Mouse (Mus musculus) embryonic fibroblast, embryonic 13.5 days (primary cell): ENCODE measurements around the gene Zfand5. TPM values are rescaled to one million over a fixed set of nuclear protein-coding genes. Genes with fewer than 3 reads are reported as not detected.
"Not testable (repeated sequence)": the region's sequence is repeated elsewhere in the genome, so short reads cannot be mapped to it uniquely, and the experiment has no call there.

ENCODE experiments used
- H3K27ac ChIP-seq: 2 replicates; pipeline ENCODE4 v1.5.1; 2012; ENCODE audit warnings: low read length, control low read depth, inconsistent platforms; ENCODE audit not compliant: insufficient read depth
- H3K4me1 ChIP-seq: 2 replicates; pipeline ENCODE4 v1.6.1; 2011; ENCODE audit warnings: low read length; ENCODE audit not compliant: control insufficient read depth, insufficient read depth
- H3K4me3 ChIP-seq: 2 replicates; pipeline ENCODE4 v1.5.1; 2011; ENCODE audit warnings: mild to moderate bottlenecking, control low read depth, low read length; ENCODE audit not compliant: insufficient read depth
- CTCF ChIP-seq: IDR thresholded peaks from 2 replicates; pipeline ENCODE4 v1.5.1; 2011; ENCODE audit warnings: mild to moderate bottlenecking, control low read depth, low read length, moderate library complexity, borderline replicate concordance; ENCODE audit not compliant: insufficient read depth
- POLR2A ChIP-seq: IDR thresholded peaks from 2 replicates; pipeline ENCODE4 v1.6.1; 2011; ENCODE audit warnings: low read depth, mild to moderate bottlenecking, control low read depth, low read length, moderate library complexity
- polyA plus RNA-seq: library from polyadenylated mRNA; stranded (reverse); fragments of >200 nt; gene quantifications from 2 replicates; pipeline ENCODE4 v1.2.4, GENCODE M21; 2011; ENCODE audit warnings: low read depth; ENCODE audit not compliant: missing spikeins, insufficient read length

Zfand5 gene
- polyA plus RNA-seq, 1 experiment, result 87.6 TPM

DNA sequence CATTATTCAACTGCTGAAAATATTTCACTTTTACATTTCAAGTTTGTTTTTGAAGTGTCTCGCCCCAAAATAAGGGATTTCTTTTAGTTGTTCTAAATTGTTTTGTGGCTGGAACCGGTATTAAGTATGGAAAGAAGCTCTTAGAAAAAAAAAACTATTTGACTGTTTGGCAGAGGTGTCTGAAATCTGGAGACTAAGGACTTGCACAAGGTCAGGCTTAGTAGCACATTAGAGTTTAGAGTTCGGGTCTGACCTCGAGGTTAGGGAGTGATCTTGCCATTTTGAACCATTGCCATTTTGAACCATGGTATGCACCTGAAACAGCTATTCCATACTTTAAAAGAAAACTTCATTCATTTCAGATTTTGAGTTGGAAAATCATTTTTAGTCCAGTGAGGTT, 1.4 kb downstream of the Zfand5 start:
- TF ChIP-seq POLR2A, result no peak
- no peak for TF ChIP-seq CTCF
- peak overlapping the region; percentile 59; the same call in 1 of the 2 replicates for H3K27ac ChIP-seq

DNA sequence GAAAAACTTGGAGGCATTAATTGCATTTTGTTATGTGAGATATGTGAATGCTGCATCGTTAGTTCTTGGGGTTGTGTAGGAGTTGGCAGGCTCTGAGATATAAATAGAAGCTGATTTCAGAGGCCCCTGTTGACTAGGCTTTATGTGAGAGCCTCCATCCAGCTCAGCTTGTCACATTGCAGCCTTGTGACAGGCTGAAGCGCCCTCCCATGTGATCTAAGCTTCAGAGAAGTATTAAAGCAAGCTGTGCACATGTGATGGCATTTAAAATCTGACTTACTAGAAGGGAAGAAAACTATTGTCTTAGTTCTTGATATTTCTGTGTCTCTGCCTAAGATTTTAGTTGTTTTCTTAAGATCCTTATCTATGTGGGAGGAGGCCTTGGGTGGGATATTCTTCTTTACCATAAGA, 2.1 kb downstream of the Zfand5 start:
- no peak for TF ChIP-seq CTCF
- no peak for TF ChIP-seq POLR2A
- peaks cover 3% of the 10 kb centered on the region; the same call in 1 of the 2 replicates for H3K4me1 ChIP-seq
- peak overlapping the region; percentile 94 for H3K4me3 ChIP-seq
- peak overlapping the region; percentile 59 for H3K27ac ChIP-seq

More for the DNA sequence above, 1.4 kb downstream of the Zfand5 start:
- peaks cover 3% of the 10 kb centered on the region; the same call in 1 of the 2 replicates for H3K4me1 ChIP-seq
- H3K4me3 ChIP-seq, result peak overlapping the region; percentile 94

DNA sequence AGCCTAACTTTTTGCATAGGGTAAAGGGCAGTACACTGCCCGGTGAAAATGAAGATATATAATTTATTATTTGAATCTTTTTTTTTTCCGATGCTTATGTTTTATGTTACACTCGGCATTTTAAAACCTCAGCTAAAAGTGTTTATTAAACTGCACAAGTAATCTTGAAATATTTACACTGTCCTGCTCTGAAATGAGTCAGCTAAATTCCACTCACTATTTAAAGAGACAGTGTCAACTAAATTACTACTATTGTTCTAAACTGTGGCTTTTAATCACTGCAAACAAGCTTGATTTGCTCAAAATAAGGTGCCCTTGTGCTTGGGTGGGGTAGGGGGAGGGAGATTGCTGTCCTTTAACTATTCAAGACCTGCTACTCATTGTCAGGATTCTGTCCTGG, 2.6 kb downstream of the Zfand5 start:
- Histone ChIP-seq H3K27ac (peak overlapping the region; percentile 64), H3K4me3 (peak overlapping the region; percentile 94), H3K4me1 (peaks cover 3% of the 10 kb centered on the region; the same call in 1 of the 2 replicates)
- no peak for TF ChIP-seq POLR2A
- no peak for TF ChIP-seq CTCF

DNA sequence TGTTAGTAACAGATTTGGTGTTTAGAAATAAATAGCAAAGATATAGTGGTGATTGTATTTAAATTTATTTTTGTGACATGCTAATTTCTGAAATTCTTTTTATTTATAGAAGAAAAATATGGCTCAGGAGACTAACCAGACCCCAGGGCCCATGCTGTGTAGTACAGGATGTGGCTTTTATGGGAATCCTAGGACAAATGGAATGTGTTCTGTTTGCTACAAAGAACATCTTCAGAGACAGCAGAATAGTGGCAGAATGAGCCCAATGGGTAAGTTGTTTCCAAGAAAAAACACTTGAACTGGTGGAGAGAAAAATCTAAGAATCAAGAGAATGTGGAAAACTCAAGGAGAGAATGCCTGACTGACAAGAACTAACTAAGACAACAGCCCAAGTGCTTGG, 4.2 kb downstream of the Zfand5 start:
- no peak for TF ChIP-seq CTCF
- no peak for TF ChIP-seq POLR2A
- Histone ChIP-seq H3K4me1 (peaks cover 3% of the 10 kb centered on the region; the same call in 1 of the 2 replicates), H3K4me3 (no peak overlapping the region), H3K27ac (no peak overlapping the region)

DNA sequence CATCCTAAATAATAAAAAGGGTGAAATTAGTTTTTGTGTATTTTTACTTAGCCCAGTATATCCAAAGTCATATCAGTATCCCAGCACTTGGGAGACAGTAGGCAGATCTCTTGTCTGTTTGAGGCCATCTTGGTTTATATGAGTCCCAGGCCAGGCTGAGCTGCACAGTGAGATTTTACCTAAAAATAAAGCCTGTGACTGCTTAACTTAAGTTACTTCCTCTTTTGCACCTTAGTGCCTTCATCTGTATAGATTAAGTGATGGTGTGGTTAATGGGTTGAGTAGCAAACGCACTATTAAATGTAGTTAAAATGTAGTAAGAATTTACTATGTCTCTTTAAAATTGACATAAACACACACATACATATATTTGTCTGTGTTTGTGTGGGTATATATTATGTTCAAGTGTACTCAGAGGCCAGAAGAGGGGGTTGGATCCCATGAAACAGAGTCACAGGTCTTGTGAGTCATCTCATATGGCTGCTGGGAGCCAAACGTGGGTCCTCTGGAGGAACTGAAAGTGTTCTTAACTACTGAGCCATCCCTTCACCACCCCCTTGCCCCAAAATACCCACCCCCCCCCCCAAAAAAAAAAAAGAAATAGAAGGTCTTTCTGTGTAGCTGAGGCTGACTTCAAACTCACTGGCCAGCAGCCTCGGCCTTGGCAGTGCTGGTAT, 14.5 kb downstream of the Zfand5 start:
- Histone ChIP-seq H3K4me3 (no peak overlapping the region), H3K27ac (no peak overlapping the region), H3K4me1 (no peaks in the 10 kb centered on the region)
- TF ChIP-seq POLR2A, result no peak
- TF ChIP-seq CTCF, result no peak

DNA sequence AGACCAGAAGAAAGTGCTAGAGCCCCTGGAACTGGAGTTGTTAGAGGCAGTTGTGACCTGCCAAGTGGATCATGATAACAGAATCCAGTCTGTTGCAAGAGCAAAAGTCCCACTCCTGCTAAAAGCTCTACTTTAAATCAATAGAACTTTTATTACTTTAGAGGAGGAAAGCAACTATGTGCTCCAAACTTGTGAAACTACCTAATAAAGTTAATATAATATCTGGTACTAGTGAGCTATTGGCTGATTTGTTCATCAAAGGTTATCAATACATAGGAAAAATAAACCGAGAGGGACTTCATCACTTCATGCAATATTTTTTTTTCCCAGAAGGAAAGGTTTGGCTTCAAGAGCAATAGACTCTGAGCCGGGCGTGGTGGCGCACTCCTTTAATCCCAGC, 25.3 kb downstream of the Zfand5 start:
- no peak overlapping the region for H3K4me3 ChIP-seq
- TF ChIP-seq CTCF (no peak), POLR2A (no peak)

DNA sequence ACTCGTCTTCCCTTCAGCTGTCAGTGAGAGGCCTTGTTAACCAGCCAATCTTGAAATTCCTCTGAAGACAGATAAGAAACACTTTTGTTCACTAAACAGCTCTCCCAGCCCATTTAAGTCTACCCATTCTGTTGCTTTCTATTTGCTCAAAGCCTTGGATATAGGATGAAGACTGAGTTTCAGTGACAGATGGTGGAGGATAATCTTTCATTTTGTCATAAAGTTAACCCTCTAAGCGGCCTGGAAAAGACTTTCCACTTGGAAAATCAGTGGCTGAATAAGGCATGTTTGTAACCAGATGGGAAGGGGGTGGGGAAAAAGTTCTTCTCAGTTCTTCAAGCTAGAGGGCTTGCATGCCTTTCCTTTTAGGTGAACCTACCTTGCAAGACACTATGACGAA, 29.7 kb downstream of the Zfand5 start:
- Histone ChIP-seq H3K27ac (no peak overlapping the region), H3K4me1 (no peaks in the 10 kb centered on the region), H3K4me3 (no peak overlapping the region)
- no peak for TF ChIP-seq POLR2A
- no peak for TF ChIP-seq CTCF

More for the DNA sequence above, 25.3 kb downstream of the Zfand5 start:
- H3K4me1 ChIP-seq, result no peaks in the 10 kb centered on the region
- no peak overlapping the region for H3K27ac ChIP-seq

DNA sequence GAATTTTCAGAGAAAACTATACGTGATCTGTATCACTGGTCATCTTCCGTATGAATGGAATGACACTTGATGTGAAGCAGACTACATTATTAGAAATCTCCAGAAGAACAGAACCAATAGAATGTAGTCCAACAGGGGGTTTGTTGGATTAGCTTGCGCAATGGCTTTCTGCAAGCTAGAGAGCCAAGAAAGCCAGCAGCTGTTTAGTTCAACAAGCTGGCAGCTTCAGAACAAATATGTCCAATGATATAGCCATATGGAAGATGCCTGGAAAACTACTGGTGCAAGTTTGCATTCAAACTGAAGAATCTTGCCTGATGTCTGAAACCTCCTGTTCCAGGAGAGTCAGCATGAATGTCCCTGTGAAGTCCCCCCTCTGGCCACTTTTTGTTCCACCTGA, 35.7 kb downstream of the Zfand5 start:
- Histone ChIP-seq H3K27ac (no peak overlapping the region), H3K4me3 (no peak overlapping the region), H3K4me1 (no peaks in the 10 kb centered on the region)
- no peak for TF ChIP-seq POLR2A
- TF ChIP-seq CTCF, result no peak

DNA sequence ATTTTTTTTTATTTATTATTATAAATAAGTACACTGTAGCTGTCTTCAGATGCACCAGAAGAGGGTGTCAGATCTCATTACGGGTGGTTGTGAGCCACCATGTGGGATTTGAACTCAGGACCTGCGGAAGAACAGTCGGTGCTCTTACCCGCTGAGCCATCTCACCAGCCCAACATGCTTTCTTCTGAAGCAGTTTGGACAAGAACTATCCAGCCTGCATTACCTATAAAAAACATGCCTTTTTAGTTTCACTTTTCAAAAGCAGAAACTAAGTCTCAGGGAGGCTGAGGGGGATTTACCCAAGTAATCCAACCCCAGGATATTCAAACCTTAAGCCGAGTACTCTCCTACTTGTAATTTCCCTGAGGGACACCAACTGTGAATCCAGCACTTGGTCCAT, 38.3 kb downstream of the Zfand5 start:
- not testable (repeated sequence) for H3K4me3 ChIP-seq

DNA sequence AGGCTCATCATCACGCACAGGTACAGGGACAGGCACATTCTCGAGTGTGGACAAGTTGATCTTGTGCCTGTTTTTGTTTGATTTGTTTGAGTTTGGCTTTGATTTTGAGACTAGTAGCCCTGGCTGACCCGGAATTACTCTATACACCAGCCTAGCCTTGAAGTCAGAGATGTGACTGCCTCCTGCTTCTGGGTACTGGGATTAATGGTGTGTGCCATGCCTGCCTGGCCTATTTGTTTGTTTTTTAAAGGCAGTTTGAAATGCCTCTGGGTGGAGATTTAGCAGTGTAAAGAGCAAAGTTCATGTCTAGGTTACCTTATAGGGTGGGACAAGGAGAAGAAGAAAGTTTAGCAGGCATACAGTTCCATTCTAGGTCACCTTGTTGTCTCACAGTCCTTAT, 43.6 kb downstream of the Zfand5 start:
- no peak for TF ChIP-seq CTCF
- no peak for TF ChIP-seq POLR2A
- Histone ChIP-seq H3K4me1 (no peaks in the 10 kb centered on the region), H3K4me3 (no peak overlapping the region), H3K27ac (no peak overlapping the region)

More for the DNA sequence above, 38.3 kb downstream of the Zfand5 start:
- H3K27ac ChIP-seq, H3K4me1 ChIP-seq: not testable (repeated sequence)
